9 mouse cellular contexts compared by ENCODE assay signal in the genomic region with DNA sequence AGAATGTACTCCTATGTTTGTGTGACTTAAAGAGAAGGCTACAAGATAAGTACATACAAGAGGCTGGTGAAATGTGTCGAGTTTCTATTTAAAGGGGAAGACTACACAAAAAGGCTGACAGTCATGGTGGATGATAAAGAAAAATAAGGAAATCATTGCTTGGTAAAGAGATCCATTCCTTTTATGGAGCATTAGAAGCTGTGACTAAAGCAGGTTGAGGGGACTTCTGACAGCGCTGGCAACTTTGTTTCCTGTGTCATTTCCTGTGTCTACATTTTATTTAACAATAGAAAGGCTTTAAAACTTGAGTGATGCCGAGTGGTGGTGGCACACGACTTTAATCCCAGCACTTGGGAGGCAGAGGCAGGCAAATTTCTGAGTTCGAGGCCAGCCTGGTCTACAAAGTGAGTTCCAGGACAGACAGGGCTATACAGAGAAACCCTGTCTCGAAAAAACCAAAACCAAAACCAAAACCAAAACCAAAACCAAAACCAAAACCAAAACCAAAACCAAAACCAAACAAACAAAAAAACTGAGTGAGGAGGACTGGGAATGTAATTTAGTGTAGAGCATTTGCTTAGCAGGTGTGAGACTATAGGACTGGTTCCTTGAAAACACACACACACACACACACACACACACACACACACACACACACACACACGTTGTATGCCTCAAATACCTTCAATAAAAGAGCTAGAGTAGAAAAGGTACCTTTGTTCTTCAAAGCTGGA. TPM values are rescaled to one million over a fixed set of nuclear protein-coding genes. Genes with fewer than 3 reads are reported as not detected.
DNase-seq lines count a peak whose midpoint lies in the region; ATAC-seq and TF ChIP-seq lines count a peak whose summit lies in the region.
"Not testable (repeated sequence)": the region's sequence is repeated elsewhere in the genome, so short reads cannot be mapped to it uniquely, and the experiment has no call there.
"Had no signal": no experiment of that assay in that cellular context is flagged by ENCODE, and none has a peak within 500 bp of the region (broad histone marks: within the 10 kb centered on the region; RNA-seq: fewer than 3 reads in every experiment).

No protein-coding gene starts in this region.

- H3K9ac ChIP-seq in MEL (ENCODE audit: control insufficient read depth, low read depth, low read length, poor library complexity, severe bottlenecking); heart, embryonic 13.5 days: not testable (repeated sequence)

- H3K9me3 ChIP-seq in MEL (replicated peaks; ENCODE audit: insufficient read depth, low read length); heart, embryonic 13.5 days; megakaryocyte, embryonic 14.5 days: not testable (repeated sequence)

- ATAC-seq in activated CD4-positive, CD25-positive, alpha-beta regulatory T cell, adult 4 months: peak; percentile 79
- ATAC-seq in heart, embryonic 13.5 days (ENCODE audit: extremely low read depth, insufficient number of reproducible peaks, low FRiP score, low TSS enrichment): not testable (repeated sequence)
- peak; percentile 74 for ATAC-seq in inflammation-experienced regulatory T-cells, adult 6 months

- not testable (repeated sequence) for H3K27me3 ChIP-seq in MEL (ENCODE audit: control insufficient read depth in 1 of 2, insufficient read depth in 2 of 2, low read length in 2 of 2); heart, embryonic 13.5 days (replicated peaks); megakaryocyte, embryonic 14.5 days (replicated peaks)

- not testable (repeated sequence) for TF ChIP-seq EP300 in MEL (IDR thresholded peaks at IDR 0.05; ENCODE audit: low read depth in 1 of 2, low read length in 2 of 2)

- H3K36me3 ChIP-seq in MEL (ENCODE audit: control insufficient read depth in 1 of 2, insufficient read depth in 2 of 2, low read length in 2 of 2); heart, embryonic 13.5 days; megakaryocyte, embryonic 14.5 days (replicated peaks; ENCODE audit: low read length): not testable (repeated sequence)

- H3K4me2 ChIP-seq in heart, embryonic 13.5 days: 0 out of 2 replicates have a peak overlapping the region, but pooled peaks have one; percentile 7

- not testable (repeated sequence) for H3K4me1 ChIP-seq in MEL (ENCODE audit: control insufficient read depth in 1 of 2, insufficient read depth in 2 of 2, low read length in 2 of 2)
- peaks cover 24% of the 10 kb centered on the region for H3K4me1 ChIP-seq in heart, embryonic 13.5 days
- H3K4me1 ChIP-seq in megakaryocyte, embryonic 14.5 days: peaks cover 17% of the 10 kb centered on the region

- H3K79me2 ChIP-seq in MEL (ENCODE audit: control insufficient read depth, insufficient read depth, low read length, poor library complexity): not testable (repeated sequence)

- H3K27ac ChIP-seq in MEL (ENCODE audit: control insufficient read depth, low read depth, low read length); heart, embryonic 13.5 days (replicated peaks): not testable (repeated sequence)

- 55% methylated on average over 7 of the region's 7 CpGs for WGBS in heart, embryonic 13.5 days

- peak; percentile 61 for DNase-seq in CD4-positive, CD25-positive, alpha-beta regulatory T cell, adult 2 months (ENCODE audit: low read depth, low spot score)
- DNase-seq in MEL (ENCODE audit: low read depth, low spot score): peak; percentile 4
- DNase-seq in natural killer cell, adult 2 months (ENCODE audit: low spot score in 2 of 2): peak; percentile 25 to 44
- peak; percentile 5 for DNase-seq in thymus, postnatal 0 days (ENCODE audit: low spot score)

- H3K4me3 ChIP-seq in MEL (ENCODE audit: control insufficient read depth in 1 of 2, insufficient read depth in 1 of 2, low read depth in 2 of 2, low read length in 2 of 2): peak overlapping the region; percentile 14 to 29; a peak in 3 of 4 replicates
- H3K4me3 ChIP-seq in heart, embryonic 13.5 days: not testable (repeated sequence)
- H3K4me3 ChIP-seq in megakaryocyte, embryonic 14.5 days (replicated peaks): peak overlapping the region; percentile 62

- not testable (repeated sequence) for TF ChIP-seq POLR2A in MEL (IDR thresholded peaks at IDR 0.05; ENCODE audit: control insufficient read depth in 1 of 2, insufficient read depth in 1 of 2, low read depth in 1 of 2, low read length in 2 of 2, poor library complexity in 1 of 2)

- TF ChIP-seq CTCF in MEL (IDR thresholded peaks at IDR 0.05 in 2 of 3, conservative IDR thresholded peaks at IDR 0.05 in 1 of 3; ENCODE audit: control insufficient read depth in 1 of 3, insufficient read depth in 1 of 3, low read depth in 2 of 3, low read length in 3 of 3, poor library complexity in 1 of 3, severe bottlenecking in 1 of 3): not testable (repeated sequence)

- not testable (repeated sequence) for TF ChIP-seq RAD21 in MEL (IDR thresholded peaks at IDR 0.05; ENCODE audit: low read depth, low read length)

RNA-seq across cellular contexts. Expression of a gene that starts 48.7 kb away (rescaled TPM):
- total RNA-seq in MEL (2012; rRNA removed): not detected in 2 replicates
- not detected for polyA plus RNA-seq in MEL (2012; ENCODE audit: insufficient read depth in 1 of 2, insufficient read length in 2 of 2, low read depth in 1 of 2, low replicate concordance in 2 of 2, missing spikeins in 1 of 2)
- 10 to 100 TPM; 48.7 to 68.0 TPM for polyA plus RNA-seq in activated CD4-positive, CD25-positive, alpha-beta regulatory T cell, adult 4 months (2017; shearing (Covaris generic))
- polyA plus RNA-seq in heart, embryonic 13.5 days (2015; fragmentation: Nextera tagmentation; extraction: Ambion mirVana): 5.8 and 6.8 TPM in 2 replicates
- 10 to 100 TPM; 69.8 to 81.5 (median 80.6) TPM for polyA plus RNA-seq in inflammation-experienced regulatory T-cells, adult 6 months (2017; shearing (Covaris generic))
- 2.3 and 3.1 TPM in 2 replicates for polyA plus RNA-seq in megakaryocyte, embryonic 14.5 days (2012; ENCODE audit: insufficient read depth, low replicate concordance)
- 4.3 and 6.1 TPM in 2 replicates for polyA plus RNA-seq in thymus, postnatal 0 days (2015; fragmentation: Nextera tagmentation; extraction: Ambion mirVana)
- polyA plus RNA-seq: G1E had no signal

Comparison
In these comparisons a context has a peak if more than half of its experiments do, and no peak if none do; other contexts are left out.
1. DNase-seq: peak in every context shown above with its lines; median percentile 61 in CD4-positive, CD25-positive, alpha-beta regulatory T cell, adult 2 months; 34 in natural killer cell, adult 2 months; 5 in thymus, postnatal 0 days; 4 in MEL.